Mouse (Mus musculus): ENCODE measurements around the gene Hbq1a. TPM values are rescaled to one million over a fixed set of nuclear protein-coding genes. Genes with fewer than 3 reads are reported as not detected.

Hbq1a gene
- polyA plus RNA-seq, 1 experiment from 2014 or later = 0.41 TPM

Other genes starting within 250 kb of the Hbq1a start
- gene Il9r, start 99.8 kb upstream of the Hbq1a start, polyA plus RNA-seq (2016; fragmentation: Nextera tagmentation; extraction: Ambion mirVana) = 0.08 TPM in 1 of 2 replicates, not detected in the other
- gene Snrnp25, start 94.7 kb upstream of the Hbq1a start, polyA plus RNA-seq (2016; fragmentation: Nextera tagmentation; extraction: Ambion mirVana) = 52.8 and 59.3 TPM in 2 replicates
- 26.4 and 32.9 TPM in 2 replicates for gene Rhbdf1, start 77.8 kb upstream of the Hbq1a start, polyA plus RNA-seq (2016; fragmentation: Nextera tagmentation; extraction: Ambion mirVana)
- 30.3 and 30.7 TPM in 2 replicates for gene Mpg, start 73.6 kb upstream of the Hbq1a start, polyA plus RNA-seq (2016; fragmentation: Nextera tagmentation; extraction: Ambion mirVana)
- 41.9 and 46.9 TPM in 2 replicates for gene Nprl3, start 32.4 kb upstream of the Hbq1a start, polyA plus RNA-seq (2016; fragmentation: Nextera tagmentation; extraction: Ambion mirVana)
- 1,310 and 1,360 TPM in 2 replicates for gene Hba-x, start 23.7 kb upstream of the Hbq1a start, polyA plus RNA-seq (2016; fragmentation: Nextera tagmentation; extraction: Ambion mirVana)
- 2,385 and 2,610 TPM in 2 replicates for gene Hba-a1, start 16.6 kb upstream of the Hbq1a start, polyA plus RNA-seq (2016; fragmentation: Nextera tagmentation; extraction: Ambion mirVana)
- 3.2 and 3.3 TPM in 2 replicates for gene Hbq1b, start 13.1 kb upstream of the Hbq1a start, polyA plus RNA-seq (2016; fragmentation: Nextera tagmentation; extraction: Ambion mirVana)
- gene Hba-a2, start 3.6 kb upstream of the Hbq1a start, polyA plus RNA-seq (2016; fragmentation: Nextera tagmentation; extraction: Ambion mirVana) = 5,164 and 5,594 TPM in 2 replicates
- 24.6 and 25.0 TPM in 2 replicates for gene Sh3pxd2b, start 47.8 kb downstream of the Hbq1a start, polyA plus RNA-seq (2016; fragmentation: Nextera tagmentation; extraction: Ambion mirVana)
- 57.4 and 60.6 TPM in 2 replicates for gene Ubtd2, start 155.3 kb downstream of the Hbq1a start, polyA plus RNA-seq (2016; fragmentation: Nextera tagmentation; extraction: Ambion mirVana)
- 0.51 TPM in 1 of 2 replicates, not detected in the other for gene Efcab9, start 232.0 kb downstream of the Hbq1a start, polyA plus RNA-seq (2016; fragmentation: Nextera tagmentation; extraction: Ambion mirVana)
- gene Stk10, start 233.2 kb downstream of the Hbq1a start, polyA plus RNA-seq (2016; fragmentation: Nextera tagmentation; extraction: Ambion mirVana) = 3.2 and 4.1 TPM in 2 replicates